Mouse (Mus musculus) CH12.LX (cell line): ENCODE results near the gene Casq2. TPM values are rescaled to one million over a fixed set of nuclear protein-coding genes. Genes with fewer than 3 reads are reported as not detected.

Source experiments
- DNase-seq: peaks from one replicate; pipeline ENCODE4 v3.0.0-alpha.2; 2013; ENCODE audit errors: extremely low read depth
- H3K27ac ChIP-seq: 2 replicates; pipeline ENCODE4 v1.5.1; 2012; ENCODE audit warnings: low read depth, mild to moderate bottlenecking, control low read depth, moderate library complexity; ENCODE audit not compliant: insufficient read depth
- H3K27me3 ChIP-seq: replicated peaks from 2 replicates; pipeline ENCODE3; 2012; ENCODE audit warnings: inconsistent platforms
- H3K36me3 ChIP-seq, 2 experiments: replicated peaks in 1 of 2; 2 replicates each; pipeline versions ENCODE3 to v1.6.1; 2012; ENCODE audit warnings: inconsistent platforms in 1 of 2, low read length in 1 of 2, mild to moderate bottlenecking in 1 of 2, mixed read lengths in 1 of 2, moderate library complexity in 1 of 2; ENCODE audit not compliant: control insufficient read depth in 1 of 2, insufficient read depth in 1 of 2
- H3K4me1 ChIP-seq, 2 experiments: 2 replicates each; pipeline ENCODE4 v1.6.1; 2012; ENCODE audit warnings: inconsistent platforms in 1 of 2, moderate library complexity in 1 of 2; ENCODE audit not compliant: insufficient read depth in 2 of 2, control insufficient read depth in 1 of 2
- H3K4me2 ChIP-seq: 2 replicates; pipeline ENCODE4 v1.6.1; 2012; ENCODE audit warnings: low read depth, mild to moderate bottlenecking, control low read depth; ENCODE audit not compliant: poor library complexity, insufficient read depth, severe bottlenecking
- H3K4me3 ChIP-seq, 3 experiments: fragments of 150-350 bp in 1 of 3; sonication (generic) in 1 of 3; replicated peaks in 1 of 3; 2 replicates each; pipeline versions ENCODE3 to v1.5.1; 2011 to 2012; ENCODE audit warnings: low read depth in 2 of 3, low read length in 2 of 3, mild to moderate bottlenecking in 2 of 3, moderate library complexity in 2 of 3, control low read depth in 1 of 3, improper control_type of control experiment in 1 of 3, inconsistent platforms in 1 of 3, mixed read lengths in 1 of 3; ENCODE audit not compliant: poor library complexity in 1 of 3
- H3K79me2 ChIP-seq: replicated peaks from 2 replicates; pipeline ENCODE4 v1.6.1; 2012; ENCODE audit warnings: mild to moderate bottlenecking, moderate library complexity; ENCODE audit not compliant: control insufficient read depth, poor library complexity, insufficient read depth, severe bottlenecking; ENCODE audit errors: extremely low read depth
- H3K9ac ChIP-seq: 2 replicates; pipeline ENCODE4 v1.6.1; 2012; ENCODE audit warnings: low read depth, mild to moderate bottlenecking, control low read depth, moderate library complexity; ENCODE audit not compliant: insufficient read depth
- H3K9me3 ChIP-seq: replicated peaks from 2 replicates; pipeline ENCODE3; 2012; ENCODE audit warnings: low read length, inconsistent platforms, mixed read lengths
- BHLHE40 ChIP-seq: IDR thresholded peaks from 2 replicates; pipeline ENCODE4 v1.6.1; 2011; ENCODE audit warnings: mild to moderate bottlenecking, low read depth, low read length, improper control_type of control experiment
- CTCF ChIP-seq, 2 experiments: IDR thresholded peaks in 1 of 2; conservative IDR thresholded peaks in 1 of 2; 2 replicates each; pipeline ENCODE4 v1.5.1; 2011 to 2012; ENCODE audit warnings: low read depth in 2 of 2, low read length in 2 of 2, improper control_type of control experiment in 1 of 2, inconsistent platforms in 1 of 2, mild to moderate bottlenecking in 1 of 2, moderate library complexity in 1 of 2
- E2F4 ChIP-seq: IDR thresholded peaks from 2 replicates; pipeline ENCODE4 v1.6.1; 2011; ENCODE audit warnings: low read depth, low read length, improper control_type of control experiment; ENCODE audit not compliant: insufficient replicate concordance
- ETS1 ChIP-seq: conservative IDR thresholded peaks from 2 replicates; pipeline ENCODE4 v1.6.1; 2012; ENCODE audit warnings: low read depth, mild to moderate bottlenecking, inconsistent platforms, low read length, improper control_type of control experiment, moderate library complexity
- GABPA ChIP-seq: IDR thresholded peaks from 2 replicates; pipeline ENCODE4 v1.6.1; 2012; ENCODE audit warnings: low read depth, low read length, improper control_type of control experiment, inconsistent platforms; ENCODE audit not compliant: insufficient replicate concordance
- MAX ChIP-seq: IDR thresholded peaks from 2 replicates; pipeline ENCODE4 v1.6.1; 2011; ENCODE audit warnings: low read length, improper control_type of control experiment
- MAZ ChIP-seq: IDR thresholded peaks from 2 replicates; pipeline ENCODE4 v1.6.1; 2012; ENCODE audit warnings: low read depth, mild to moderate bottlenecking, inconsistent platforms, low read length, improper control_type of control experiment, moderate library complexity
- MXI1 ChIP-seq: IDR thresholded peaks from 2 replicates; pipeline ENCODE4 v1.6.1; 2011; ENCODE audit warnings: mild to moderate bottlenecking, low read depth, low read length, improper control_type of control experiment
- NELFE ChIP-seq: IDR thresholded peaks from 2 replicates; pipeline ENCODE4 v1.6.1; 2011; ENCODE audit warnings: low read depth, low read length, improper control_type of control experiment
- POLR2A ChIP-seq: IDR thresholded peaks from 2 replicates; pipeline ENCODE4 v1.6.1; 2011; ENCODE audit warnings: low read depth, mild to moderate bottlenecking, improper control_type of control experiment, low read length
- POLR2AphosphoS2 ChIP-seq: IDR thresholded peaks from 2 replicates; pipeline ENCODE4 v1.6.1; 2011; ENCODE audit warnings: low read depth, low read length, improper control_type of control experiment
- RAD21 ChIP-seq: IDR thresholded peaks from 2 replicates; pipeline ENCODE4 v1.6.1; 2011; ENCODE audit warnings: low read depth, mild to moderate bottlenecking, low read length, improper control_type of control experiment, moderate library complexity
- SIN3A ChIP-seq: IDR thresholded peaks from 2 replicates; pipeline ENCODE4 v1.6.1; 2012; ENCODE audit warnings: low read length, improper control_type of control experiment, inconsistent platforms
- SMC3 ChIP-seq: IDR thresholded peaks from 2 replicates; pipeline ENCODE4 v1.6.1; 2011; ENCODE audit warnings: low read depth, low read length, improper control_type of control experiment
- TCF12 ChIP-seq: IDR thresholded peaks from 2 replicates; pipeline ENCODE4 v1.6.1; 2014; ENCODE audit warnings: low read depth, mild to moderate bottlenecking, inconsistent platforms, low read length, improper control_type of control experiment
- UBTF ChIP-seq: IDR thresholded peaks from 2 replicates; pipeline ENCODE4 v1.6.1; 2012; ENCODE audit warnings: low read depth, mild to moderate bottlenecking, inconsistent platforms, low read length, improper control_type of control experiment, moderate library complexity
- USF1 ChIP-seq: IDR thresholded peaks from 2 replicates; pipeline ENCODE4 v1.6.1; 2014; ENCODE audit warnings: low read depth, mild to moderate bottlenecking, inconsistent platforms, low read length, improper control_type of control experiment
- USF2 ChIP-seq: conservative IDR thresholded peaks from 2 replicates; pipeline ENCODE4 v1.6.1; 2011; ENCODE audit warnings: low read depth, low read length, improper control_type of control experiment
- ZC3H11A ChIP-seq: IDR thresholded peaks from 2 replicates; pipeline ENCODE4 v1.6.1; 2012; ENCODE audit warnings: low read depth, mild to moderate bottlenecking, inconsistent platforms, low read length, improper control_type of control experiment
- ZMIZ1 ChIP-seq: IDR thresholded peaks from 2 replicates; pipeline ENCODE4 v1.6.1; 2012; ENCODE audit warnings: low read depth, mild to moderate bottlenecking, inconsistent platforms, low read length, improper control_type of control experiment
- dilution Hi-C: fragments of 300-500 bp; cut with MboI; formaldehyde crosslinking; loops from 2 replicates; pipeline ENCODE4 v1.14.3; 2020; ENCODE audit warnings: low sequenced_read_pairs; ENCODE audit not compliant: extremely low pct_unique_long_range_greater_than_20kb, extremely low pct_ligation_motif_present
- in situ Hi-C: fragments of 300-500 bp; cut with MboI; formaldehyde crosslinking; loops from 3 replicates; pipeline ENCODE4 v1.14.3; 2019; ENCODE audit warnings: low sequenced_read_pairs, low pct_ligation_motif_present, low pct_unique_long_range_greater_than_20kb, mixed read lengths
- polyA plus RNA-seq: library from polyadenylated mRNA; unstranded; fragments of >175 nt; gene quantifications from 2 replicates; pipeline ENCODE4 v1.2.1, GENCODE M21; 2012; ENCODE audit warnings: low read depth; ENCODE audit not compliant: insufficient read length
- total RNA-seq, 2 experiments: library from RNA; depleted of rRNA; stranded (reverse); fragments of 300-350 nt in 1 of 2; fragments of >200 nt in 1 of 2; gene quantifications; 2 replicates each; pipeline ENCODE4 v1.2.3; 2012 to 2014

The Casq2 gene
- total RNA-seq (2012; rRNA removed), result not detected in 2 replicates
- total RNA-seq (2014; rRNA removed), result not detected in 2 replicates
- polyA plus RNA-seq, result not detected in 2 replicates

- peaks cover 3% of the 10 kb centered on the region for H3K9me3 ChIP-seq
- DNase-seq, result no peak
- no peak within 1 kb of the TSS for H3K9ac ChIP-seq
- no peak within 1 kb of the TSS for H3K4me3 ChIP-seq
- dilution Hi-C loops (no loop called here), in situ Hi-C loops (no loop called here)
- no peaks in the 10 kb centered on the region for H3K36me3 ChIP-seq
- no peak within 1 kb of the TSS for H3K27ac ChIP-seq
- no peak for TF ChIP-seq SIN3A
- TF ChIP-seq POLR2A, result no peak
- no peak for TF ChIP-seq BHLHE40
- no peak for TF ChIP-seq USF2
- no peak for TF ChIP-seq TCF12
- TF ChIP-seq RAD21, result no peak
- TF ChIP-seq E2F4, result no peak
- no peak for TF ChIP-seq ZMIZ1
- no peak for TF ChIP-seq MAX
- no peak for TF ChIP-seq POLR2AphosphoS2
- TF ChIP-seq MXI1, result no peak
- TF ChIP-seq CTCF (conservative IDR thresholded peaks at IDR 0.05 in 1 of 2, IDR thresholded peaks at IDR 0.05 in 1 of 2; ENCODE audit: low read depth in 2 of 2, low read length in 2 of 2), result no peak
- no peak for TF ChIP-seq NELFE
- no peak for TF ChIP-seq USF1
- no peak for TF ChIP-seq ETS1
- TF ChIP-seq ZC3H11A, result no peak
- no peak for TF ChIP-seq GABPA
- no peak within 1 kb of the TSS for H3K4me2 ChIP-seq
- H3K27me3 ChIP-seq, result no peaks in the 10 kb centered on the region
- H3K4me1 ChIP-seq, result peaks cover 0 to 6% of the 10 kb centered on the region in 2 experiments; a peak in 1 of 4 replicates
- H3K79me2 ChIP-seq, result no peaks in the 10 kb centered on the region
Observed at GRCm38 (mm10) chr3:102086283-102086682, at the start of gene Casq2. Casq2 (plus strand) TSS chr3:102086415.

- H3K79me2 ChIP-seq, result no peaks in the 10 kb centered on the region
- H3K27ac ChIP-seq, result no peak overlapping the region
- no peak overlapping the region for H3K4me2 ChIP-seq
- H3K4me1 ChIP-seq, result no peaks in the 10 kb centered on the region
- H3K9me3 ChIP-seq, result peaks cover 2% of the 10 kb centered on the region
- H3K27me3 ChIP-seq, result no peaks in the 10 kb centered on the region
- dilution Hi-C loops, result no loop called here
- in situ Hi-C loops, result no loop called here
- H3K36me3 ChIP-seq, result no peaks in the 10 kb centered on the region
- no peak overlapping the region for H3K4me3 ChIP-seq
- TF ChIP-seq CTCF (conservative IDR thresholded peaks at IDR 0.05 in 1 of 2, IDR thresholded peaks at IDR 0.05 in 1 of 2; ENCODE audit: low read depth in 2 of 2, low read length in 2 of 2) (no peak), BHLHE40 (no peak), ZMIZ1 (no peak), TCF12 (no peak), MAZ (no peak), SMC3 (no peak), UBTF (no peak), RAD21 (no peak), E2F4 (no peak)
- no peak for DNase-seq
- H3K9ac ChIP-seq, result no peak overlapping the region
Observed at GRCm38 (mm10) chr3:102037806-102038205, 48.4 kb upstream of the Casq2 start.
